Mouse (Mus musculus) kidney, postnatal 4 days (tissue): Measurements from ENCODE around the gene Plcl1.

Experiments used
- DNase-seq, 2 experiments: peaks; one replicate each; pipeline ENCODE4 v3.0.0; 2021; ENCODE audit warnings: mixed read lengths in 2 of 2

Gene Plcl1

GRCm38 (mm10) chr1:55618617-55619286 lies 213.0 kb downstream of the Plcl1 start:
- DNase-seq: no peak

- no peak for DNase-seq
Measured at GRCm38 (mm10) chr1:55631496-55631895, 225.8 kb downstream of the Plcl1 start.

GRCm38 (mm10) chr1:55632024-55632423 lies 226.3 kb downstream of the Plcl1 start:
- DNase-seq: no peak

- DNase-seq: no peak
Measured at GRCm38 (mm10) chr1:55633326-55633725, 227.6 kb downstream of the Plcl1 start.

GRCm38 (mm10) chr1:55659518-55660210 lies 253.9 kb downstream of the Plcl1 start:
- DNase-seq: no peak

GRCm38 (mm10) chr1:55661381-55661780 lies 255.7 kb downstream of the Plcl1 start:
- DNase-seq: no peak

GRCm38 (mm10) chr1:55665137-55665827 lies 259.6 kb downstream of the Plcl1 start:
- DNase-seq: no peak

GRCm38 (mm10) chr1:55665828-55666673 lies 260.3 kb downstream of the Plcl1 start:
- peak in 1 of 2 experiments; percentile 7 for DNase-seq

- no peak for DNase-seq
Measured at GRCm38 (mm10) chr1:55666798-55667197, 261.1 kb downstream of the Plcl1 start.

- DNase-seq: no peak
Measured at GRCm38 (mm10) chr1:55668622-55669237, 263.0 kb downstream of the Plcl1 start.

- no peak for DNase-seq
Measured at GRCm38 (mm10) chr1:55682676-55683075, 277.0 kb downstream of the Plcl1 start.

GRCm38 (mm10) chr1:55686261-55686660 lies 280.5 kb downstream of the Plcl1 start:
- no peak for DNase-seq

GRCm38 (mm10) chr1:55693636-55694220 lies 288.0 kb downstream of the Plcl1 start:
- DNase-seq: no peak

- no peak for DNase-seq
Measured at GRCm38 (mm10) chr1:55696206-55696605, 290.5 kb downstream of the Plcl1 start.

- no peak for DNase-seq
Measured at GRCm38 (mm10) chr1:55699393-55699970, 293.8 kb downstream of the Plcl1 start.

GRCm38 (mm10) chr1:55700016-55700415 lies 294.3 kb downstream of the Plcl1 start:
- no peak for DNase-seq

GRCm38 (mm10) chr1:55700726-55701125 lies 295.0 kb downstream of the Plcl1 start:
- DNase-seq: no peak

GRCm38 (mm10) chr1:55701601-55702000 lies 295.9 kb downstream of the Plcl1 start:
- DNase-seq: no peak

- DNase-seq: no peak
Measured at GRCm38 (mm10) chr1:55702106-55702505, 296.4 kb downstream of the Plcl1 start.

- DNase-seq: no peak
Measured at GRCm38 (mm10) chr1:55704707-55705106, 299.0 kb downstream of the Plcl1 start.

- no peak for DNase-seq
Measured at GRCm38 (mm10) chr1:55705173-55705572, 299.5 kb downstream of the Plcl1 start.

GRCm38 (mm10) chr1:55705756-55706155 lies 300.0 kb downstream of the Plcl1 start:
- DNase-seq: no peak
